ENCODE assay signal across 8 mouse cellular contexts in genomic region chrX:73458877-73459392, GRCm38 (mm10). TPM values are rescaled to one million over a fixed set of nuclear protein-coding genes. Genes with fewer than 3 reads are reported as not detected.
A peak's percentile ranks its signal among the peaks of the same experiment; 100 is the strongest.
DNase-seq lines count a peak whose midpoint lies in the region; ATAC-seq and TF ChIP-seq lines count a peak whose summit lies in the region.

Gene Haus7 (minus strand): TSS chrX:73459044.

- 21% methylated on average over 26 of the region's 26 CpGs for WGBS in hindbrain, embryonic 10.5 days
- 11% methylated on average over 25 of the region's 26 CpGs for WGBS in lung, postnatal 0 days

- H3K9me3 ChIP-seq in hindbrain, embryonic 10.5 days: no peaks in the 10 kb centered on the region
- no peaks in the 10 kb centered on the region for H3K9me3 ChIP-seq in lung, postnatal 0 days (ENCODE audit: low read length)

- peak within 1 kb of the TSS; percentile 82 for H3K27ac ChIP-seq in hindbrain, embryonic 10.5 days
- no peak within 1 kb of the TSS for H3K27ac ChIP-seq in lung, postnatal 0 days (ENCODE audit: low read length)

- peak; percentile 91 for DNase-seq in MN1 (ENCODE audit: low spot score)
- DNase-seq in cerebellum, adult 9-10 months: peak; percentile 90
- DNase-seq in hindbrain, embryonic 10.5 days (ENCODE audit: low spot score): peak; percentile 91
- DNase-seq in layer of hippocampus, adult 9-11 months: peak; percentile 96
- peak; percentile 97 for DNase-seq in lung, postnatal 0 days (ENCODE audit: low spot score)
- peak; percentile 72 for DNase-seq in ovary, postnatal 14 days (ENCODE audit: low spot score)
- peak; percentile 91 for DNase-seq in thymus, postnatal 14 days

- H3K27me3 ChIP-seq in hindbrain, embryonic 10.5 days (ENCODE audit: insufficient read depth, poor library complexity, severe bottlenecking): no peaks in the 10 kb centered on the region
- H3K27me3 ChIP-seq in lung, postnatal 0 days (replicated peaks; ENCODE audit: insufficient read depth, low read length): no peaks in the 10 kb centered on the region

- H3K36me3 ChIP-seq in hindbrain, embryonic 10.5 days: peaks cover 2% of the 10 kb centered on the region; the same call in 1 of the 2 replicates
- no peaks in the 10 kb centered on the region for H3K36me3 ChIP-seq in lung, postnatal 0 days (ENCODE audit: insufficient read depth, low read length)

- no peak within 1 kb of the TSS for H3K9ac ChIP-seq in lung, postnatal 0 days (replicated peaks; ENCODE audit: low read depth)

- peaks cover 7% of the 10 kb centered on the region; the same call in 1 of the 2 replicates for H3K4me1 ChIP-seq in hindbrain, embryonic 10.5 days (replicated peaks)
- peaks cover 3% of the 10 kb centered on the region; the same call in 1 of the 2 replicates for H3K4me1 ChIP-seq in lung, postnatal 0 days (ENCODE audit: insufficient read depth, low read depth, low read length)

- H3K4me2 ChIP-seq in lung, postnatal 0 days (replicated peaks; ENCODE audit: low read depth, low read length): peak within 1 kb of the TSS; percentile 54

- no peak for TF ChIP-seq EP300 in lung, postnatal 0 days (IDR thresholded peaks at IDR 0.05)

- peak; percentile 100 for ATAC-seq in frontal cortex, adult (ENCODE audit: low TSS enrichment)
- ATAC-seq in lung, postnatal 0 days: peak; percentile 100

- TF ChIP-seq CTCF in lung, postnatal 0 days (IDR thresholded peaks at IDR 0.05): peak; percentile 74

- peak within 1 kb of the TSS; percentile 61 for H3K4me3 ChIP-seq in hindbrain, embryonic 10.5 days
- H3K4me3 ChIP-seq in lung, postnatal 0 days (ENCODE audit: low read depth, low read length): peak within 1 kb of the TSS; percentile 48

RNA-seq across cellular contexts. Expression of gene Haus7, which starts in this region (rescaled TPM):
- 79.7 and 81.4 TPM in 2 replicates for polyA plus RNA-seq in hindbrain, embryonic 10.5 days (2016; fragmentation: Nextera tagmentation; extraction: Ambion mirVana)
- 31.8 and 32.3 TPM in 2 replicates for polyA plus RNA-seq in lung, postnatal 0 days (2015; fragmentation: Nextera tagmentation; extraction: Ambion mirVana)
